Mouse (Mus musculus) ES-E14 (cell line): ENCODE measurements at regions not wholly inside any gene's neighbourhood (a gene's known extent, or its start where the extent isn't known, plus 50 kb on each side); places are given as distances from the start of the nearest gene placed in this dataset.

ENCODE experiments used
- DNase-seq: peaks from one replicate; pipeline ENCODE4 v3.0.0-alpha.2; 2013; ENCODE audit warnings: low read depth, low spot score
- H3K27ac ChIP-seq: 2 replicates; pipeline ENCODE4 v1.5.1; 2012; ENCODE audit warnings: low read depth, mild to moderate bottlenecking, low read length, moderate library complexity, mixed read lengths; ENCODE audit not compliant: poor library complexity, insufficient read depth, severe bottlenecking
- H3K36me3 ChIP-seq: 2 replicates; pipeline ENCODE4 v1.6.1; 2012; ENCODE audit warnings: mild to moderate bottlenecking, low read length, moderate library complexity, mixed read lengths; ENCODE audit not compliant: control insufficient read depth, poor library complexity, insufficient read depth, severe bottlenecking
- H3K4me1 ChIP-seq, 2 experiments: fragments of 150-350 bp in 1 of 2; sonication (generic) in 1 of 2; 2 replicates each; pipeline ENCODE4 v1.6.1; 2012; ENCODE audit warnings: low read length in 2 of 2, mild to moderate bottlenecking in 1 of 2, mixed read lengths in 1 of 2; ENCODE audit not compliant: control insufficient read depth in 2 of 2, insufficient read depth in 2 of 2, poor library complexity in 1 of 2
- H3K4me3 ChIP-seq, 2 experiments: fragments of 150-350 bp in 1 of 2; sonication (generic) in 1 of 2; 2 replicates each; pipeline ENCODE4 v1.5.1; 2012; ENCODE audit warnings: low read length in 2 of 2, low read depth in 1 of 2, mild to moderate bottlenecking in 1 of 2, mixed read lengths in 1 of 2; ENCODE audit not compliant: insufficient read depth in 1 of 2, poor library complexity in 1 of 2, severe bottlenecking in 1 of 2
- H3K9ac ChIP-seq: 2 replicates; pipeline ENCODE4 v1.6.1; 2012; ENCODE audit warnings: low read depth, mild to moderate bottlenecking, low read length, mixed read lengths; ENCODE audit not compliant: poor library complexity, insufficient read depth, severe bottlenecking
- H3K9me3 ChIP-seq: fragments of 150-350 bp; sonication (generic); 2 replicates; pipeline ENCODE4 v1.6.1; 2012; ENCODE audit warnings: low read depth, mild to moderate bottlenecking, low read length; ENCODE audit not compliant: control insufficient read depth, insufficient read depth
- CHD2 ChIP-seq: IDR thresholded peaks from 2 replicates; pipeline ENCODE4 v1.6.1; 2014; ENCODE audit warnings: mild to moderate bottlenecking, low read depth, low read length, inconsistent platforms
- HCFC1 ChIP-seq: IDR thresholded peaks from 2 replicates; pipeline ENCODE4 v1.6.1; 2012; ENCODE audit warnings: low read length, inconsistent platforms, borderline replicate concordance; ENCODE audit not compliant: insufficient read depth
- MAFK ChIP-seq: IDR thresholded peaks from 2 replicates; pipeline ENCODE4 v1.6.1; 2014; ENCODE audit warnings: mild to moderate bottlenecking, low read depth, low read length, inconsistent platforms; ENCODE audit not compliant: insufficient read depth
- ZC3H11A ChIP-seq: IDR thresholded peaks from 2 replicates; pipeline ENCODE4 v1.6.1; 2012; ENCODE audit warnings: low read depth, mild to moderate bottlenecking, inconsistent platforms, low read length, borderline replicate concordance
- ZNF384 ChIP-seq: IDR thresholded peaks from 2 replicates; pipeline ENCODE4 v1.6.1; 2012; ENCODE audit warnings: low read depth, low read length, inconsistent platforms
- in situ Hi-C, 2 experiments: fragments of 600-800 bp; cut with MboI; formaldehyde crosslinking; loops; one replicate each; pipeline ENCODE4 v1.15.1; 2025; ENCODE audit warnings: low sequenced_read_pairs in 2 of 2, inconsistent platforms in 1 of 2; ENCODE audit not compliant: unreplicated experiment in 2 of 2

DNA sequence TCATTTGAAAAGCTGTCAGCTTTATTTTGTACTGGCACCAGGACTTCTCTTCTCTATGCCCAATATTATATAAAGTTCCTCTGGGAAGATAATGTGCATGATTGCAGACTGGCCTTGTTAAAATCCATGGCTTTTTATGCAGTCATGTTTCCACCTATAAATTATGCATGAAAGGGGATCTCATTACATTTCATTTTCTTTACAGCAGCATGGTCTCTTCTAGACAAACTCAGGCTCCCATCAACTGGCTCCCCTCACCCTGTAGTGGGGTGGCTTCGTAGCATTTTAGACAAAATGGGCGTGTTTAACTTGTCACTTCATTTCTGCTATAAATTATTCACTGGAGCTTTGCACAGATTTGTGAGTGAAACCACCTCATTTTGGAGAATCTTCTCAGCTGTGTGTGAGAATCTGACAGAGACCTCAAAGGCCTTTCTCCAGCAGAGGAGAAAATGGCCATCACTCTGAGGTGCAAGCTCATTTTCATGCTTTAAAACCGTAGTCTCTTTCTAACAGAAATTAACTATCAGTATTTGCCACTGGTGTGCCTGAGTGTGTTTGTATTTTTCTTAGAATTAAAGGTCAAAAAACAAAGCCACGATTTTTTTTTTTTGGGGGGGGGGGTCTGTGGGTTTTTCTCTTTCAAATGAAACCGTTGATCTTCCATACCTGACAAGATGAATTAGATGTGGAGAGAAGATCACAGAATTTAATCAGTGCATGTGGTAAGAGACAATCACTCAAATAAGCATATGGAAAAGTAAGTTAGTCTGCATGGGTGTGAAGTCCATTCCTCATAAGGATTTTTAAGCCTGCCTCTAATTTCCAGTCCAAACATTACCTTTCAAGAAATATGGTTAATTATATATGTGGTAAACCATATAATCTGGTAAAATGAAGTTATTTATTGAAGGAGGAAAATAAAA, 111.4 kb upstream of the 1700008P02Rik start:
- Histone ChIP-seq H3K27ac (no peak overlapping the region), H3K9ac (no peak overlapping the region), H3K9me3 (no peaks in the 10 kb centered on the region), H3K4me1 (no peaks in the 10 kb centered on the region), H3K4me3 (no peak overlapping the region), H3K36me3 (no peaks in the 10 kb centered on the region)
- no peak for DNase-seq
- TF ChIP-seq ZNF384 = no peak
- TF ChIP-seq HCFC1 = no peak
- TF ChIP-seq ZC3H11A = no peak
- no peak for TF ChIP-seq CHD2
- TF ChIP-seq MAFK = no peak
- in situ Hi-C loops = no loop called here

DNA sequence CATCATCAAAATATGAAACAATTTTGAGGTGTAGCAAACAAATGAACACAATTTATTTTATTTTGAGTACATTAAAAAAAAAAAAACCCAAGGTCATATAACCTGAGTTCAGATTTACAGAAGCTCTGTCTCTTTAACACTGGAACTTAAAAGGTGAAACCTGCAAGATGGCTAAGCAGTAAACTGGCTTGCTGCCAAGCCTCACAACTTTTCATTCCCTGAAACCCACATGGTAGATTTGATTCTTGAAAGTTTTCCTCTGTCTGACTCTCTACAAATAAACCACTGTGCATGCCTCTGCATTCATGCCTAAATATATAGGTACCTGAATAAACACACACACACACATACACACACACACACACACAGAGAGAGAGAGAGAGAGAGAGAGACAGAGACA, 109.8 kb upstream of the 1700008P02Rik start:
- DNase-seq = no peak
- Histone ChIP-seq H3K9me3 (no peaks in the 10 kb centered on the region), H3K4me3 (no peak overlapping the region), H3K27ac (no peak overlapping the region), H3K36me3 (no peaks in the 10 kb centered on the region), H3K9ac (no peak overlapping the region), H3K4me1 (no peaks in the 10 kb centered on the region)
- in situ Hi-C loops = no loop called here
- no peak for TF ChIP-seq CHD2
- no peak for TF ChIP-seq MAFK
- TF ChIP-seq ZNF384 = no peak
- no peak for TF ChIP-seq ZC3H11A
- no peak for TF ChIP-seq HCFC1

DNA sequence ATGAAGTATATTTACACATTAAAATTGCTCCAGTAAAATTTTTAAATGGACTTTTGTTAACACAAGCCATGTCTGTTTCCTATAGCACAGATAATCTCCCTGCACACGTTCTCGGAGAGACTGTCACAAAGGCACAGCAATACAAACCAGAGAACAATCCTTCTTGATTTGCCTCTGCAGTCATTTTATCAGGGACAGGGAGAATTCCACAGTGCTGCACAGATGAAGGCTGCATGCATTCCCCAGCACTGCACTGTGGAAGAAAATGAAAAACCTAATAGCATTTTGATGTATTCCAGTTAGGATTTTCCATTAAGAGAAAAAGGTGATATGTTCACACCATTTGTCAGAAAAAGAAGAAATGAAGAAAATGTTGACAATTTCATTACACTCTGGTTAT, 63.4 kb upstream of the 1700008P02Rik start:
- Histone ChIP-seq H3K36me3 (no peaks in the 10 kb centered on the region), H3K27ac (no peak overlapping the region), H3K4me1 (no peaks in the 10 kb centered on the region), H3K4me3 (no peak overlapping the region), H3K9me3 (no peaks in the 10 kb centered on the region), H3K9ac (no peak overlapping the region)
- DNase-seq = no peak
- TF ChIP-seq MAFK = no peak
- in situ Hi-C loops = no loop called here

DNA sequence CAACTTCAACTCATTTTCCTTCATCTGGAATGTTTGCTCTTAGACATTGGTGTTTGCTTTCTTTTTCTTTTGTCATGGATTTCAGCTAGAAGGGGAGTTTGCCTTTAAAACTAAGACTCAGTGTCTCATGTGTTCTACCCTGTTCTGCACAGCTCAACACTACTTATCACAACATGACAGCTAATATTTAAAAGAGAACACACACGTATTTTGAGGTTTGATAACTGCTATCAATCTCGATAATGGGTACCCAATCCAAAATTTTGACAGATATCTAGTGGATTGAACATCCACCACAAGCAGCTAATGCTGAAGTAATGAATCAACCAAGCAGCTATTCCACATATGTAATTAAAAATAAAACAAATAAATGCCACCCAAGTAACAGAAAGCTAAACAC, 61.2 kb upstream of the 1700008P02Rik start:
- Histone ChIP-seq H3K4me1 (no peaks in the 10 kb centered on the region), H3K9me3 (no peaks in the 10 kb centered on the region), H3K9ac (no peak overlapping the region), H3K27ac (no peak overlapping the region), H3K36me3 (no peaks in the 10 kb centered on the region), H3K4me3 (no peak overlapping the region)
- in situ Hi-C loops = no loop called here
- no peak for DNase-seq
- no peak for TF ChIP-seq HCFC1
- no peak for TF ChIP-seq ZNF384
- TF ChIP-seq ZC3H11A = no peak
- TF ChIP-seq MAFK = no peak
- TF ChIP-seq CHD2 = no peak

DNA sequence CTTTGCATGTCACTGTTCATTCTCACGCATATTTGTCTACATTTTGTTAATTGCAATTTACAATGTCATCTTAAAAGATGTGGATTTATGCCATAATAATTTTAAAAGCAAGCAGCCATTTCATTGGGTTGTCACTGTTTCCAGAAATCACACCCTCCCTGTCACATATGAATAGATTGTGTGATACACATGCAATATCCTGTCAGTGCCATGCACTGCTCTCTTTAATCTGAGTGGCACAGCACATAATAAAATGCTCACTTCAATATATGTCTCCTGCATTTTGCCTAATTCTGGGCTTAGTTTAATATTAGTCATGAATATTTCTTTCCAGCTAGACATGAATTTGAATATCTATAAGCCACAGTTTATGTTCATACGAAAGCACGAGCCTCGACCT, 56.1 kb upstream of the 1700008P02Rik start:
- Histone ChIP-seq H3K4me1 (no peaks in the 10 kb centered on the region), H3K9ac (no peak overlapping the region), H3K9me3 (no peaks in the 10 kb centered on the region), H3K4me3 (no peak overlapping the region), H3K27ac (no peak overlapping the region), H3K36me3 (no peaks in the 10 kb centered on the region)
- TF ChIP-seq ZC3H11A (no peak), CHD2 (no peak), HCFC1 (no peak)
- in situ Hi-C loops = no loop called here
- no peak for DNase-seq
